Mouse (Mus musculus) stomach, embryonic 14.5 days (tissue): ENCODE measurements around the gene Htr6. TPM values are rescaled to one million over a fixed set of nuclear protein-coding genes. Genes with fewer than 3 reads are reported as not detected.

Source experiments
- ATAC-seq: fragments of 200-750 bp; cut with Nextera tagmentation; 2 replicates; pipeline ENCODE4 v1.8.0; 2017; ENCODE audit warnings: low read depth, moderate TSS enrichment; ENCODE audit not compliant: insufficient number of reproducible peaks, insufficient read depth, low FRiP score
- H3K27ac ChIP-seq: fragments of 300-500 bp; sonication (generic); 2 replicates; pipeline ENCODE4 v1.5.1; 2014; ENCODE audit warnings: mild to moderate bottlenecking, low read length, moderate library complexity, mixed read lengths
- H3K27me3 ChIP-seq: fragments of 300-500 bp; sonication (generic); 2 replicates; pipeline ENCODE4 v1.6.1; 2014; ENCODE audit warnings: low read length, control low read depth, mixed read lengths; ENCODE audit not compliant: control insufficient read depth, insufficient read depth
- H3K36me3 ChIP-seq: fragments of 300-500 bp; sonication (generic); 2 replicates; pipeline ENCODE4 v1.6.1; 2014; ENCODE audit warnings: mild to moderate bottlenecking, control low read depth, low read length, moderate library complexity, mixed read lengths; ENCODE audit not compliant: control insufficient read depth, insufficient read depth
- H3K4me1 ChIP-seq: fragments of 300-500 bp; sonication (generic); 2 replicates; pipeline ENCODE4 v1.6.1; 2014; ENCODE audit warnings: low read length, control low read depth, mixed read lengths; ENCODE audit not compliant: control insufficient read depth, insufficient read depth
- H3K4me2 ChIP-seq: fragments of 300-500 bp; sonication (generic); replicated peaks from 2 replicates; pipeline ENCODE4 v1.6.1; 2014; ENCODE audit warnings: low read depth, low read length, control low read depth
- H3K4me3 ChIP-seq: fragments of 300-500 bp; sonication (generic); 2 replicates; pipeline ENCODE4 v1.5.1; 2014; ENCODE audit warnings: low read depth, low read length, control low read depth
- H3K9ac ChIP-seq: fragments of 300-500 bp; sonication (generic); replicated peaks from 2 replicates; pipeline ENCODE4 v1.6.1; 2014; ENCODE audit warnings: low read depth, mild to moderate bottlenecking, control low read depth, low read length, moderate library complexity, mixed read lengths
- H3K9me3 ChIP-seq: fragments of 300-500 bp; sonication (generic); 2 replicates; pipeline ENCODE4 v1.6.1; 2016; ENCODE audit warnings: low read depth, low read length, control low read depth; ENCODE audit not compliant: control insufficient read depth
- WGBS: fragments of 180-500 bp; shearing (Covaris S2); extraction: QIAGEN DNeasy Blood & Tissue Kit; methylation state at CpG from one replicate; pipeline ENCODE4 v1.1.7; 2014; 5-methylcytosine and 5-hydroxymethylcytosine counted together
- polyA plus RNA-seq: library from polyadenylated mRNA; unstranded; fragments of >200 nt; fragmentation: Nextera tagmentation; extraction: Ambion mirVana; gene quantifications from 2 replicates; pipeline ENCODE4 v1.2.1, GENCODE M21; 2014

Gene Htr6
- not detected in 2 replicates for polyA plus RNA-seq

DNA sequence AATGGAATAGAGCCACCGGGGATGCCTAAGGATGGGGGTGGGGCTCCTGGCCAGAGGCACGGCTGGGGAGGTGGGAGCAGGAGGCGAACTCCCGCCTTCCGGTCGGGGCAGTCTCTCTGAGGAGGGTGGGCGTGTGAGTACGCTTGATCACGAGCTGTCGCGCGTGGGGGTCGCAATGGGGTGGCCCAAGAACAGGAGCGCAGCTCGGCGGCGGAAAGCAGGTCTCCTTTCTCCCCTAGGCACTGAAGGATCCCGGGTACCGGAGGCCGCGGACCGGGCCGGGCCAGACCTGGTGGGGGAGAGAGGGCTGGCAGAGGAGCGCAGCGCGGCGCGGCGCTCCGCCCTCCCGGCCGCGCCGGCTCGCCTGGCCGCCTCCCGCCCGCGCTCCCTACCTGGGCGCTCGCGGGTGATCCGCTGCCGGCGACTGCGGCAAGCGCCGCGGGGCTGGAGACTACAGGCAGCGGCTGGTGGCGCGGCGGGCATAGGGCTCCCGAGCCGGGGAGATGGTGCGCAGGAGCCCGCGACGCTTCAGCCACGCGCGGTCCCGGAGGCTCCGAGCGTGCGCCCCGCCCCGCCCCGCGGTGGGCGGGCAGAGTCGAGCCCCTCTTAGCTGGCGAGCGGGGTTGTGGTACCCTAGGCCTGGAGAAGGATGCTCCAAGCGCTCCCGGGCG, at the start of gene Htr6:
Htr6 (minus strand) TSS at position 530 of the 671 bp plus-strand sequence.
- Histone ChIP-seq H3K36me3 (no peaks in the 10 kb centered on the region), H3K9ac (no peak within 1 kb of the TSS; the same call in 1 of the 2 replicates), H3K27ac (no peak within 1 kb of the TSS), H3K27me3 (peaks cover 35% of the 10 kb centered on the region), H3K4me2 (peak within 1 kb of the TSS; percentile 97), H3K9me3 (no peaks in the 10 kb centered on the region), H3K4me3 (peak within 1 kb of the TSS; percentile 44), H3K4me1 (peaks cover 7% of the 10 kb centered on the region; the same call in 1 of the 2 replicates)
- no peak; the same call in 1 of the 2 replicates for ATAC-seq
- under 1% methylated on average over 71 of the region's 77 CpGs for WGBS

DNA sequence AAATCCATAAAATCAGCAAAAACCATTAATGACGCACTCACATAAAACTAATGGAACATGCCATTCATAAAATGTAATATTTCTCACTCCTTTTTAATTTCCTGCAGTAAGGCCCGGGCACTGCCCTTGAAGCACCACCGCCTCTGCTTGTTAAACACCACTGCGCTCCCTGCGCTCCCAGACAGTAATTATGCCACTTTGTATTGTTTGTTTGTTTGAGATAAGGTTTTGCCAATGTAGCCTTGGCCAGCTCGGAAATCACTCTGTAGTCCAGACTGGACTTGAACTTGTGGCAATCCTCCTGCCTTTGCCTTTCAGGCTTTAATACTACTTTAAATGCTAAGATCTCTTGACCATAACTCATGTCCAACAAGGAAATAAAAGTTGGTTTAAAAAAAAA, 49.6 kb upstream of the Htr6 start:
- H3K4me2 ChIP-seq = no peak overlapping the region
- no peaks in the 10 kb centered on the region for H3K27me3 ChIP-seq
- no peak for ATAC-seq
- H3K4me1 ChIP-seq = peaks cover 16% of the 10 kb centered on the region
- WGBS = 78% methylated on average over 6 of the region's 6 CpGs
- H3K4me3 ChIP-seq = no peak overlapping the region
- H3K36me3 ChIP-seq = no peaks in the 10 kb centered on the region
- no peak overlapping the region for H3K9ac ChIP-seq
- H3K9me3 ChIP-seq = no peaks in the 10 kb centered on the region
- no peak overlapping the region for H3K27ac ChIP-seq

DNA sequence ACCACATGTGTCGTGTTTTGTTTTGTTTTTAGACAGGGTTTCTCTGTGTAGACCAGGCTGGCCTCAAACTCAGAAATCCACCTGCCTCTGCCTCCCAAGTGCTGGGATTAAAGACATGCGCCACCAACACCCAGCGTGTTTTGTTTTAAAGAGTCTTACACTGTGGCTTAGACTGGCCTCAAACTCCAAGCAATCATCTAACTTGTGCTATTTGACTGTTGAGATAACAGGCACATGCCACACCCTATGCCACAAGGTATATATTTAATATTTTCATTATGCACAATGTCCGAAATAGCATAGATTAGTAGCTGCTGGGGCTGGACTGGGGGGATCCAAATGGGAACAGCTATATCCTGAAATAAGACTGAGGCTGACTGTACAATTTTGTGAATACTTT, 47.2 kb upstream of the Htr6 start:
- no peak overlapping the region for H3K27ac ChIP-seq
- H3K27me3 ChIP-seq = no peaks in the 10 kb centered on the region
- no peak overlapping the region for H3K4me3 ChIP-seq
- 84% methylated on average over 4 of the region's 4 CpGs for WGBS
- no peak for ATAC-seq
- no peak overlapping the region for H3K4me2 ChIP-seq
- peaks cover 24% of the 10 kb centered on the region for H3K4me1 ChIP-seq
- no peaks in the 10 kb centered on the region for H3K36me3 ChIP-seq
- no peak overlapping the region for H3K9ac ChIP-seq
- no peaks in the 10 kb centered on the region for H3K9me3 ChIP-seq

DNA sequence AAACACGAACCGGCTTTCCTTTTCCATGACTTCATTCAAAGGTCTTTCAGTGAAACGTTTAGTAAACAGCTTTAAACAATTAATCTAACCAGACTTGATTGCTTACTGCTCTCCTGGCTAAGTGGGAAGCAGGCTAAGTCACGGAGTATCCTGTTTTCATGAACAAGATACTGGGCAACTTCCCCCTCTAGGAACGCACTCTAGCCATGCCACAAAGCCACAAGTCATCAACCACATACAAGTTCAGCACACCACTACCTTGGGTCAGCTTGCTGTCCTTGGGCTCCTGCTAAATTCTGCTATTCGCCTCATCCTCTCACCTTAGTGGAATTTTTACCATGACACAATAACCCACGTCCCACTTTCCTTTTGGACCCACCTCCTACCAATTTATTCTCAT, 45.6 kb upstream of the Htr6 start:
- H3K9ac ChIP-seq = no peak overlapping the region
- no peak for ATAC-seq
- peaks cover 24% of the 10 kb centered on the region for H3K4me1 ChIP-seq
- no peaks in the 10 kb centered on the region for H3K27me3 ChIP-seq
- no peak overlapping the region for H3K4me3 ChIP-seq
- no peaks in the 10 kb centered on the region for H3K36me3 ChIP-seq
- 54% methylated on average over 7 of the region's 7 CpGs for WGBS
- no peak overlapping the region; the same call in 1 of the 2 replicates for H3K27ac ChIP-seq
- H3K4me2 ChIP-seq = no peak overlapping the region
- no peaks in the 10 kb centered on the region for H3K9me3 ChIP-seq

DNA sequence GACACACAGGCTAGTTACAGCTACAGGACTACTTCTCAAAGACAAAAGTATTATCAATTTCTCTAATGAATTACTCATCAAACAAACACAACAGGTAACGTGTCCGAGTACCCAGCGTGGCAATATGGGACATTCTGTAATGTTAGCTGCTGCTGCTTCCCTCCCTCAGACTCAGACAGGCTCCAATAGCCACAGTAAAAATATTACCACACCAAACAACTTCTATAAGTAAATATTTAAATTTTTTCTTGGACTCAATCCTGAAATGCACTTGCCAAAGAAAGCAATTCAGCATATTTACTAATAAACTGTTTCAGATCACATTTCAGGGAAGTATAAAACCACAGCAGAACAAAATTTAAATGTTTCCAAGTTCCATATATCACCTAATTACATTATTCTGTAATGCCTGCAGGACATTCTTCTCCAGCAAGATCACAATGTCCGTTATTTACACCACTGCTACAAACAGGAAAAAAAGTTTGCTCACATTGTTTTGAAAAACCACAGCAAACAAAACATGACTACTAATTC, 45.0 kb upstream of the Htr6 start:
- ATAC-seq = no peak
- Histone ChIP-seq H3K4me3 (no peak overlapping the region), H3K27ac (no peak overlapping the region), H3K4me1 (peaks cover 24% of the 10 kb centered on the region), H3K4me2 (no peak overlapping the region), H3K27me3 (no peaks in the 10 kb centered on the region), H3K9me3 (no peaks in the 10 kb centered on the region), H3K36me3 (no peaks in the 10 kb centered on the region), H3K9ac (no peak overlapping the region)
- 64% methylated on average over 4 of the region's 4 CpGs for WGBS

DNA sequence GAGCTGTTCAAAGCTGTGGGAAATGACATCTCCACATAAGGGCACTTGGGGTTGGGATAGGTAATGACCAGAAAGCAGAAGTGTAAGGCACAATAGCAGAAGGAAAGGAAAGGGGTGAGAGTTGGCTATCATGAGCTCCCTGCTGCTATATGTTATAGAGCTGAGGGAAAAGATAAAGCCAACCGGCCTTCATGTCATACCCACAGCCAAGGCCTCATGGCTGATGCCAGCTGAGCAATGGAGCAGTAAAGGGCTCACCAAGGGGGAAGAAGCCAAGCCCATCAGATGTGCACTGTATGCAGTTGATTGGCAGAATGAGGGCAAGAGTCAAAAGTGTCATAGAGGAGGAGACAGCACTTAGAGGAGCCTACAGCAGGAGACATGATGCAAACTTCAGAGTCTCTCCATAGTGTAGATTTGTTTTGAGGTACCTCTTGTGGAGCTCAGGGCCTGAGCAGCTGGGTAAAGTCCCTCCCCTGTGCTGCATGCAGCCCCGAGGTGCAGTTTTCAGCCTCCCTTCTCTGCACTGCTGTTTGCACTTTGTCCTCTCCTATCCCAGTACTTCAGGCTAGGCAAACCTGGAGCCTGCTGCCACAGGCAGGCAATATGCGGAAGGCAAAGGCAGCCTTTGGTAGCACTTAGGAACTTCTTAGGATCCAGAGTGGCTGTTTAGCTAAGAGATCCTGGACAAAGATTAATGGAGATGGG, 41.1 kb upstream of the Htr6 start:
- H3K27me3 ChIP-seq = no peaks in the 10 kb centered on the region
- H3K9me3 ChIP-seq = no peaks in the 10 kb centered on the region
- ATAC-seq = no peak
- no peak overlapping the region for H3K9ac ChIP-seq
- WGBS = 75% methylated on average over 3 of the region's 3 CpGs
- H3K36me3 ChIP-seq = no peaks in the 10 kb centered on the region
- H3K4me3 ChIP-seq = no peak overlapping the region
- H3K4me1 ChIP-seq = peaks cover 27% of the 10 kb centered on the region
- H3K27ac ChIP-seq = no peak overlapping the region
- H3K4me2 ChIP-seq = no peak overlapping the region

DNA sequence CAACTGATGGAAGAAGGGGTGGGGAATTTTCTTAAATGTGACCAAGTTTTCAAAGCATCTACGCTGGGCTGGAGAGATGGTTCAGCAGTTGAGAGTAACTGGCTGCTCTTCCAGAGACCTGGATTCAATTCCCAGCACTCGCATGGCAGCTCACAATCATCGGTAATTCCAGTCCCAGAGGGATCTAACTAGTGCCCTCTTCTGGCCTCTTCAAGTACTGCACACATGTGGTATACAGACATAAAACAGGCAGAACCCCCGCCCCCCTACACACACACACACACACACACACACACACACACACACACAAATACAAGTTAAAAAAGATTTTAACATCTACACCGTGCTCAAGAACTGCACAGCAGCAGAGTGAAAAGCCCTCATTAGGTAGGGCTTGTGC, 40.4 kb upstream of the Htr6 start:
- peaks cover 30% of the 10 kb centered on the region for H3K4me1 ChIP-seq
- no peak overlapping the region for H3K4me2 ChIP-seq
- no peak overlapping the region for H3K9ac ChIP-seq
- no peaks in the 10 kb centered on the region for H3K9me3 ChIP-seq
- no peaks in the 10 kb centered on the region for H3K27me3 ChIP-seq
- 96% methylated on average over 5 of the region's 5 CpGs for WGBS
- no peak overlapping the region for H3K27ac ChIP-seq
- H3K36me3 ChIP-seq = no peaks in the 10 kb centered on the region
- ATAC-seq = no peak
- H3K4me3 ChIP-seq = no peak overlapping the region

DNA sequence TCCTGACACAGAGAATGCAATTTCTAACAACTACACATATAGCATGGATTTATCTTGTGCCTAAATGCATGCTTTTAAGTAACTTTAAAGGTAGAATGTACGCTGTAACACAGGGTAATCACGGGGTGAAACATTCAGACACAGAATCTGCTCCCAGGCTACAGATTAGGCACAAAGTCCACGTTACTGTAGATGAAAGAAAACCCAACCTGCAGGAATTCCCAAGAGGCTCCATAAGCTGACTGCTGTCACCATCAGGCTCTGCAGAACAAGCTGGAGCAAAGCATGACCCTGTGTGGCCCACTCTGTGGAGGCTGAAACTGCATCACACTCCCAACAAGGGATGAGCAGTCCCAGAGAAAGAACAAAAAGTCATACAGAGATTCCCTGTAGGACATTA, 37.1 kb upstream of the Htr6 start:
- Histone ChIP-seq H3K36me3 (no peaks in the 10 kb centered on the region), H3K4me3 (no peak overlapping the region), H3K27ac (peak overlapping the region; percentile 33; the same call in 1 of the 2 replicates), H3K4me1 (peaks cover 27% of the 10 kb centered on the region), H3K9me3 (no peaks in the 10 kb centered on the region), H3K4me2 (no peak overlapping the region), H3K27me3 (no peaks in the 10 kb centered on the region), H3K9ac (no peak overlapping the region)
- 63% methylated on average over 3 of the region's 3 CpGs for WGBS
- ATAC-seq = no peak
